Mouse (Mus musculus): ENCODE data around the gene Lias. TPM values are rescaled to one million over a fixed set of nuclear protein-coding genes. Genes with fewer than 3 reads are reported as not detected.

The Lias gene
- polyA plus RNA-seq, 1 experiment from 2014 or later = 48.6 TPM

DNA sequence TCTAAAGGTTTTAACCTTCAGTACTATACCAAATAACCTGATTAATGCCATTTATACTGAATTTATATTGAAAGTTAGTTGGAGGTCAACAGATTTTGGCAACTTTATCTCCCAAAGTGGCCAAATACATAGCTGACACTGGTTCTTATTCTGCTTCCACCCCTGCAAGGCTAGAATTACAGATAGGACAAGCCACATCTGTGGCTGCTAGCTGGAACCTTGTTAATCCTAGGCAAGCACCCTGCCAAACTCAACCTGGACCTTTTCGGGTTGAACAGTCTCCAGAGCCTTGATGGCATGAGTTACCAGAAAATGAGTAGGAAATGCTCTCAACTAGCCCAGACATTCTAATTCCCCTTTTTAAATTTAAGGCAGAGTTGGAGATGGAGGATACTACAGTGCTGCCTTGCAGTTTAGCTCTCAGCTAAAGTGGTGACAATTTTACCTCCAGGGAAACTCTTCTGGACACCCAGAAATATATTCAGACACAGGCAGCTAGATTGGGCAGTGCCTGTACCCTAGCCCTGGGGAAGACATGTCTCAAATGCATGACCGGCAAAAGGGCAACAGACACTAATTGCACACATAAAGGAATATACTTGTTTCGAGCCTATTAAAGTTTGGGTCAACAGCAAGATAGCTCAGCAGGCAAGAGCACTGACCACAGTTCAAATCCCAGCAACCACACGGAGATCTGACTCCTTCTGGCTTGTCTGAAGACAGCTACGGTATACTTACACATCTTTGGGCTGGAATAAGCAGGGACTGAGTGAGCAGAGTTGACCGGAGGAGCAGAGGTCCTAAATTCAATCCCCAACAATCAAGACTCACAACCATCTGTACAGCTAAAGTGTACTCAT, 4.1 kb upstream of the Lias start:
- Histone ChIP-seq H3K9ac (no peak overlapping the region), H3K4me1 (replicated peaks) (peaks cover 35% of the 10 kb centered on the region), H3K27ac (no peak overlapping the region; the same call in 1 of the 2 replicates), H3K4me3 (replicated peaks) (no peak overlapping the region), H3K4me2 (no peak overlapping the region), H3K27me3 (no peaks in the 10 kb centered on the region), H3K36me3 (peaks cover 36% of the 10 kb centered on the region), H3K9me3 (replicated peaks) (no peaks in the 10 kb centered on the region)
- 70% methylated on average over 6 of the region's 6 CpGs for WGBS (ENCODE audit: insufficient replicate concordance)
- ATAC-seq (ENCODE audit: low read depth) = no peak
- no peak for DNase-seq

DNA sequence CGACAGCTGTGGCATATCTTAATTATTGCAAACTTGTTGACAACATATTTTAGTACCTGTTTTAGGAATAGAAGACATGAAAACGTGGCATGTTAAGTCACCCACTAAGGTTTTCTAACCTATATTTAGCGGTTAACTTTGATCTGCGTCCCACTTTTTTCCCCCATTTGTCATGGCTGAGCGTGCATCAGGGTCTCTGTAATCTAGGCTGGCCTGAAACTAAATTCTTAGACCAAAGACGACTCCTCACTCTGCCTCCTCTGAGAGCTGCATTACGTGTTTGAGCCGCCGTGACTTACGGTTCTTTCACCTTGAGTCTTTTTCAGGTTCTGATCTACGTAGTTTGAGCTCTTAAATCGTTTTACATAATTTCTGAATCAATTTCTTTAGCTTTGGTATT, 456 bp downstream of the Lias start:
- Histone ChIP-seq H3K9me3 (replicated peaks) (no peaks in the 10 kb centered on the region), H3K9ac (peak overlapping the region; percentile 81), H3K4me2 (peak overlapping the region; percentile 78), H3K36me3 (peaks cover 55% of the 10 kb centered on the region), H3K27me3 (no peaks in the 10 kb centered on the region), H3K4me3 (replicated peaks) (peak overlapping the region; percentile 90), H3K4me1 (replicated peaks) (peaks cover 44% of the 10 kb centered on the region), H3K27ac (peak overlapping the region; percentile 72)
- ATAC-seq (ENCODE audit: low read depth) = peak; percentile 22; the same call in 1 of the 2 replicates
- DNase-seq = peak; percentile 12
- 3% methylated on average over 12 of the region's 12 CpGs for WGBS (ENCODE audit: insufficient replicate concordance)

DNA sequence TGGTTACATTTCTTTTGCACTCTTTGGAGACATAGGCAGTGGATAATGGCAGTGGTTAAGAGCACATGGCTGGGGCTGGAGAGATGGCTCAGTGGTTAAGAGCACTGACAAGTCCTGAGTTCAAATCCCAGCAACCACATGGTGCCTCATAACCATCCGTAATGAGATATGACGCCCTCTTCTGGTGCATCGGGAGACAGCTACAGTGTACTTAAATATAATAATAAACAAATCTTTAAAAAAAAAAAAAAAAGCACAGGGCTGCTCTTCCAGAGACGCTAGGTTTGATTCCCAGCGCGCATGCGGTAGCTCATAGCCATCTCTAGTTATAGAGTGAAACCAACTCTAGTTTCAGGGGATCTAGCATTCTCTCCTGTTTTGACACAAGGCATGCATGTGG, 3.1 kb downstream of the Lias start:
- WGBS (ENCODE audit: insufficient replicate concordance) = 83% methylated on average over 7 of the region's 7 CpGs
- H3K27me3 ChIP-seq = no peaks in the 10 kb centered on the region
- ATAC-seq (ENCODE audit: low read depth) (no peak), DNase-seq (no peak)
- H3K27ac ChIP-seq = no peak overlapping the region
- H3K4me3 ChIP-seq (replicated peaks) = no peak overlapping the region
- no peak overlapping the region for H3K9ac ChIP-seq
- no peaks in the 10 kb centered on the region for H3K9me3 ChIP-seq (replicated peaks)
- H3K4me2 ChIP-seq = no peak overlapping the region
- H3K4me1 ChIP-seq (replicated peaks) = peaks cover 21% of the 10 kb centered on the region
- peaks cover 54% of the 10 kb centered on the region for H3K36me3 ChIP-seq

DNA sequence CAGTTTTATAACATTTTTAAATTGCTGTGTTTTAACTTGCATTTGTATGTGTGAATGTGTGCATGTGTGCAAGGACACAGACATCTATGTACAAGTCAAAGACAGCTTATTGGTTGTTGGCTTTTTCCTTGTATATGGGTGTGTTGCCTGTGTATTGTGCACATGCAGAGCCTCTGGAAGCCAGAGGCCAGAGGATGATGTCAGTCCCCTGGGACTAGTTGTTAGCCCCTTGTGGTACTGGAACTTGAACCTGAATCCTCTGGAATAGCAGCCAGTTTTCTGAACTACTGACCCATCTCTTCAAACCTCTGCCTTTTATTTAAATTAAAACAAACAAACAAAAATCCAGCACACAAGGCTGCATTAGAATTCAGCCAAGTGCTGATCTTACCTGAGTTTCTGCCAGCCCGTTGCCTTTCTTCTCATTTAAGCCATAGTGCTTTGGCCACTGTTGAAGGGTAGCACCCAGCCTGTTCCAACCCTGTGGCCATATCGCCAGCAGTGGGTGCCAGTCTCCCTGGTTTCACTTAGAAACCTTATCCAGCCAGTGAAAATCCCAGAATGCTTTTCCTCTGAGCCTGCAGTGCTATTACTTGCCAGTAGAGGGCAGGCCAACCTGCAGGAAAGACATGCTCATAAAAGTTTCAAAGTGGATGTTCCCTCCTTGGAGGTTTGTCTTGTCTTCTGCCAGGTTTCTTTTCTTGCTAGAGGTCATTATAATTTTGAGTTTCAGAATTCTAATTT, 10.1 kb downstream of the Lias start:
- no peak overlapping the region for H3K4me2 ChIP-seq
- peak; percentile 70 for DNase-seq
- ATAC-seq (ENCODE audit: low read depth) = peak; percentile 75
- H3K4me3 ChIP-seq (replicated peaks) = no peak overlapping the region
- no peaks in the 10 kb centered on the region for H3K9me3 ChIP-seq (replicated peaks)
- H3K27ac ChIP-seq = no peak overlapping the region
- 35% methylated on average over 2 of the region's 2 CpGs for WGBS (ENCODE audit: insufficient replicate concordance)
- H3K27me3 ChIP-seq = no peaks in the 10 kb centered on the region
- H3K9ac ChIP-seq = no peak overlapping the region
- H3K4me1 ChIP-seq (replicated peaks) = peaks cover 5% of the 10 kb centered on the region; the same call in 1 of the 2 replicates
- H3K36me3 ChIP-seq = peaks cover 85% of the 10 kb centered on the region

DNA sequence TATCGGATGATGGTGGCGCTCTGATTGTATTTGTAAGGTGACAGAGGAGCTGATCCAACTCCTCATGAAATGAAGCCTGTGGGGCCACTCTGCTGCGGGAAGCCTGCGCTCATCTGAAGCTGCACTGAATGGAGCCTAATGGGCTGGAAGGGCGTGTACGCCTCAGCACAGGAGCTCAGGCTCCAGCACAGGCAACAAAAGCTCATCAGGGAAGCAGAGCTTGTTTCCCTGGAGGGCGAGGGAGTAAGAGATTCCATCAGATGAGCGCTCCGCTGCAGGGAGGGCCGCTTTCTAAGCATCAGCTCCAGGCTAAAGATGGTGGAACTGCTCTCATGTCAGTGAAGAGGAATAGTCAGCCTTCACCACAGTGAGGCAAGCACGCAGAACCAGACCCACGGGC, 16.7 kb downstream of the Lias start:
- Histone ChIP-seq H3K27ac (no peak overlapping the region), H3K4me3 (replicated peaks) (no peak overlapping the region), H3K27me3 (no peaks in the 10 kb centered on the region), H3K4me1 (replicated peaks) (no peaks in the 10 kb centered on the region), H3K9me3 (replicated peaks) (no peaks in the 10 kb centered on the region), H3K36me3 (peaks cover 62% of the 10 kb centered on the region), H3K9ac (no peak overlapping the region), H3K4me2 (no peak overlapping the region)
- 82% methylated on average over 12 of the region's 12 CpGs for whole genome bisulfite sequencing (ENCODE audit: insufficient replicate concordance)
- ATAC-seq (ENCODE audit: low read depth) (no peak), DNase-seq (no peak)

DNA sequence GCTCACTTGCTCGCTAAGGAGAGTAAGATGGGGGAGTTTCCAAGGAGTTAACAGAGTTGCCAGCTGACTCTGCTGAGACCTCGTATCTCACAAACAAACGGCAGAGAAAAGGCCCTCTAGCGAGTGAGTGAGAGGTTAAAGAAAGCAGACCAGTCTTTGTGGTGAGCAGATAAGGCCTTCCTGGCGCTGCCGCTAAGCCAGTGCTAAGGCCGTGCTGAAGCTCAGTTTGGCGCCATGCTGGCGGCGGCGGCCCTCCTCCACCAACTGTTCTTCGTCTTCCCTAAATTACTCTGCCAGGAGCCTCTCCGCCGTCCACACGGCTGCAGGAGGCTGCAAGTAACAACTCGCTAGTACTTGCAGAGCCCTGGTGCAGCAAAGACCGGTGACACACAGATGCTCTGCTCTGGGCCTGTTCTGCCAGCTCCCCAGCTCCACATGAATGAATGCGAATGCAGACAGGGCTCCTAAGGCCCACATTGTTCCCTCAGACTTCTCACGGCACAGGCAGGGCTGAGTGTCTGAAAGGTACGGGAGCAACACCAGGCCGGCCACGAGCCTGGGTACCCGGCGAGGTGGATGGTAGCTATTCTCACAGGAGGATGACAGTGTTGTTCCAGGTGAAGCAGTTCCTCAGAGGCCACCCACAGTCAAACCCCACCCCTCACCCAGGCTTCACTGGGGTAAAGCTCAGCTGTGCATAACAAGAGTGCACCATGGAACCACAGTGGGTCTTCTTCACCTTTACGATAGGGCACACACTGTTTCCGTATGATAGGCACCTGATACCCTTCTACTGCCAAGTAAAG, 24.6 kb downstream of the Lias start:
- ATAC-seq (ENCODE audit: low read depth) (peak; percentile 98), DNase-seq (peak; percentile 72)
- H3K9ac ChIP-seq = peak overlapping the region; percentile 68
- peak overlapping the region; percentile 82 for H3K27ac ChIP-seq
- H3K4me3 ChIP-seq (replicated peaks) = peak overlapping the region; percentile 34
- peaks cover 10% of the 10 kb centered on the region; the same call in 1 of the 2 replicates for H3K36me3 ChIP-seq
- H3K4me1 ChIP-seq (replicated peaks) = peaks cover 28% of the 10 kb centered on the region
- no peaks in the 10 kb centered on the region for H3K9me3 ChIP-seq (replicated peaks)
- H3K4me2 ChIP-seq = peak overlapping the region; percentile 59
- H3K27me3 ChIP-seq = no peaks in the 10 kb centered on the region
- WGBS (ENCODE audit: insufficient replicate concordance) = 29% methylated on average over 26 of the region's 26 CpGs

DNA sequence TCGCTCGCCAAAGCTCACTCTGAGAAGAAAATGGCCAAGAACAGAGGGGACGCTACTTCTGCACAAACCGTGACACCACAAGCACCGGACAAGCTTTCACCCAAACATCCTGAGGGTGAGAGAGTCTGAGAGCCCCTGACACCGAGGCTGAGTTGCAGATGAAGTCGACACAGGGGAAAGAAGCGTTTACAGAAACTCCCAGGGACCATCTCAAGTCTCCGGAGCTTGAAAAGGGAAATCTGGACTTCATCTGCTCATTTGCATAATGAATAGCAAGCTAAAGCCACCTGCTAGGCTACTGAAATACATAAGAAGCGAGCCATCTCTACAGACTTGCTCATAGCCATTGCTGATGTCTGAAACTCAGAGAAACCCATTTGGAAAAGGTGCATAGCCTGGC, 27.8 kb downstream of the Lias start:
- 79% methylated on average over 10 of the region's 10 CpGs for WGBS (ENCODE audit: insufficient replicate concordance)
- H3K4me1 ChIP-seq (replicated peaks) = peaks cover 37% of the 10 kb centered on the region

DNA sequence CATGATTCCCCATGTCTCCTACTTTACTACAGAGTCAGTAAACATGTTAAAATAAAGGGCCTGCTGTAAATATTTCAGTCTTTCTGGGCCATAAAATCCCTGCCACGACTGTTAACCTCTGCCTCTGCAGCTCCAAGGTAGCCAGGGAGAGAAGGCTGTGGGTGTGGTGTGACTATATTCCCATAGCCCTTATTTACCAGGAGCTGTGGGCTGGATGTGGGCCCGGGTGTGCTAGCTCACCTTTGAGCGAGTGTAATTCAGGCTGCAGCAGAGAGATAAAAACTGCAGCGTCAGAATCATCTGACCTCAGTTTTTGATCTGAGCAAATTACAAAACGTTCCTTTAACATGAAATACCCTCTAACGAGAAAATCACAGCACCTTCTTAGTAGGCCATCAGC, 29.5 kb downstream of the Lias start:
- peak; percentile 52 for ATAC-seq (ENCODE audit: low read depth)
- peaks cover 27% of the 10 kb centered on the region for H3K4me1 ChIP-seq (replicated peaks)
- no peak for DNase-seq

More for the DNA sequence above, 27.8 kb downstream of the Lias start:
- no peaks in the 10 kb centered on the region for H3K9me3 ChIP-seq (replicated peaks)
- DNase-seq = no peak
- no peak overlapping the region for H3K4me2 ChIP-seq
- ATAC-seq (ENCODE audit: low read depth) = no peak
- H3K36me3 ChIP-seq = peaks cover 6% of the 10 kb centered on the region
- no peak overlapping the region for H3K9ac ChIP-seq
- H3K27ac ChIP-seq = no peak overlapping the region
- no peaks in the 10 kb centered on the region for H3K27me3 ChIP-seq
- no peak overlapping the region for H3K4me3 ChIP-seq (replicated peaks)

DNA sequence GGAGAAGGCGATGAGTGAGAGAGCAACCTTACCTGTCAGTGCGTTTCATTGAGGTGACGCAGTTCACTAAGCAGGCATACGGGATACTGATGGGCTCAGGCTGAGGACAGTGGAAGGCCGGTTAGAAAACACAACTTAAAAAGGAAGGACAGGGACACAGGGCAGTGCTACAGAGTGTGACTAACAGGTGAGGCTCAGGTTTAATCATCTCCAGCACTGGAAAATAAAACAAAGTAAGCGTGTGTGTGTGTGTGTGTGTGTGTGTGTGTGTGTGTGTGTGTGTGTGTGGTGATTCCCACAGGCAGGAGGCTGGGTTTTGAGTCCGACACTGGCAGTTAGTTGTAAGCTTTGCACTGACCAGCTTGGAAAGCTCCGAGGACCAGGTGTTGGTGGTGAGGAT, 31.5 kb downstream of the Lias start:
- no peak overlapping the region for H3K27ac ChIP-seq
- H3K9ac ChIP-seq = no peak overlapping the region
- H3K36me3 ChIP-seq = peaks cover 6% of the 10 kb centered on the region
- H3K4me3 ChIP-seq (replicated peaks) = no peak overlapping the region
- peaks cover 19% of the 10 kb centered on the region for H3K4me1 ChIP-seq (replicated peaks)
- no peak overlapping the region for H3K4me2 ChIP-seq
- no peaks in the 10 kb centered on the region for H3K27me3 ChIP-seq
- DNase-seq (no peak), ATAC-seq (ENCODE audit: low read depth) (no peak)
- 84% methylated on average over 8 of the region's 8 CpGs for WGBS (ENCODE audit: insufficient replicate concordance)
- no peaks in the 10 kb centered on the region for H3K9me3 ChIP-seq (replicated peaks)

More for the DNA sequence above, 29.5 kb downstream of the Lias start:
- H3K9me3 ChIP-seq (replicated peaks) = no peaks in the 10 kb centered on the region
- H3K27ac ChIP-seq = no peak overlapping the region
- H3K27me3 ChIP-seq = no peaks in the 10 kb centered on the region
- H3K4me3 ChIP-seq (replicated peaks) = no peak overlapping the region
- H3K4me2 ChIP-seq = no peak overlapping the region
- 24% methylated on average over 6 of the region's 6 CpGs for WGBS (ENCODE audit: insufficient replicate concordance)
- peaks cover 6% of the 10 kb centered on the region for H3K36me3 ChIP-seq
- H3K9ac ChIP-seq = no peak overlapping the region

DNA sequence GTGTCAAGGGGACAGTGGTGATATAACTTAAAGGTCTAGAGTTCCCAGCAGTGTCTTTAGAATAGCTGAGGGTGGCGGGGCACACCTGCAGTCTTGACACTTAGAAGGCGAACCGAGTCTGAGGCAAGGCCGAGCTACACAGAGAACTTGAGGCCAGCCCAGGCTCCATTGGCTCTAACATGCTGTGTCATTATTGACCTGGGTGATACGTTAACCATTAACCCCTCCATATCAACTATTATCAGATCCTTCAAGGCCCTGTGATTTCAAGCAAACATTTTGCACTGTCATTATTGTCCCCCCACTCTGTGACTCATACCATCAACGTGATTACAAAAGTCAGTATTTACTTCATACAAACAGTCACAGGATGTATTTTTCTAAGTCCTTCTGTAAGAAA, 32.9 kb downstream of the Lias start:
- Histone ChIP-seq H3K36me3 (peaks cover 3% of the 10 kb centered on the region; the same call in 1 of the 2 replicates), H3K4me1 (replicated peaks) (peaks cover 24% of the 10 kb centered on the region), H3K27me3 (no peaks in the 10 kb centered on the region), H3K4me2 (no peak overlapping the region), H3K27ac (no peak overlapping the region), H3K9ac (no peak overlapping the region), H3K4me3 (replicated peaks) (no peak overlapping the region), H3K9me3 (replicated peaks) (no peaks in the 10 kb centered on the region)
- WGBS (ENCODE audit: insufficient replicate concordance) = 44% methylated on average over 6 of the region's 6 CpGs
- no peak for DNase-seq
- ATAC-seq (ENCODE audit: low read depth) = no peak

DNA sequence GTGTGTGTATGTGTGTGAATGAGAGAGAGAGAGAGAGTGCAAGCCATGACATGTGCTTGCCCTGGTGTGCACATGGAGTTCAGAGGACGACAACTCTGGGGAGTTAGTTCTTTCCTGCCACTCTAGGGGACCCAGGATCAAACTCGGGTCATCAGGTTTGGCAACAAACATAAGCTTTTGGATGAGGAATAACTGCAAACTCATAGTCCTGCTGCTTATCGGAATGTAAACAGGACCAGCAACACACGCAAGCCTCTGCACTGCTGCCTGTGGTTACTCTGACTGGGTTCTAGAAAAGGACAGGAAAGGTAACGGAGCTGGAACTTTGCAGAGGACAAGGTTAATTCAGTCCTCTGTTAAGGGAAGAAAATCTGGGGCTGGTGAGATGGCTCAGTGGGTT, 34.0 kb downstream of the Lias start:
- Histone ChIP-seq H3K9ac (no peak overlapping the region), H3K4me3 (replicated peaks) (no peak overlapping the region), H3K4me2 (no peak overlapping the region), H3K36me3 (peaks cover 3% of the 10 kb centered on the region; the same call in 1 of the 2 replicates), H3K27me3 (no peaks in the 10 kb centered on the region), H3K9me3 (replicated peaks) (no peaks in the 10 kb centered on the region), H3K4me1 (replicated peaks) (peaks cover 21% of the 10 kb centered on the region), H3K27ac (no peak overlapping the region)
- WGBS (ENCODE audit: insufficient replicate concordance) = 67% methylated on average over 5 of the region's 5 CpGs
- ATAC-seq (ENCODE audit: low read depth) = no peak
- DNase-seq = no peak

All from liver, embryonic 13.5 days (tissue).